ENCODE assay signal across 17 mouse cellular contexts in the genomic region with DNA sequence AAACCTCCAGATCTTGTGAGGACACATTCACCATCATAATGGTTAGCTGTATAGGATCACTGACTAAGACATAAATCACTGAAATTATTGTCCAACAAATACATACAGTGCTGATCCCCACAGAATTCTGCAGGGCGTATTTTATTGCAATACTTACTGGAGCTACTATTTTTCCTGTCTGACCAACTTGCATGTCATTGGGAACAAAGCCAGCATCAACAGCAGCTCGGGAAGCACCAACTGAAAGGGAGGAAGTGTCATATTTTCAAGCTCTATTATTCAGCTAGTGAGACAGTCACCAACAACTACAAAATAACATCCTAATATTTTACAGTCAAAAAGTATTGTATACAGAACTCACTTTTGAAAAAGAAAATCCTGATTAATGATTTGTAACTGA. TPM values are rescaled to one million over a fixed set of nuclear protein-coding genes. Genes with fewer than 3 reads are reported as not detected.
DNase-seq lines count a peak whose midpoint lies in the region; ATAC-seq and TF ChIP-seq lines count a peak whose summit lies in the region.
"Had no signal": no experiment of that assay in that cellular context is flagged by ENCODE, and none has a peak within 500 bp of the region (broad histone marks: within the 10 kb centered on the region; RNA-seq: fewer than 3 reads in every experiment).

No protein-coding gene starts in this region.

- no peaks in the 10 kb centered on the region for H3K9me3 ChIP-seq in hindbrain, postnatal 0 days (ENCODE audit: low read length)
- H3K9me3 ChIP-seq in hindbrain, embryonic 10.5 days = no peaks in the 10 kb centered on the region
- no peaks in the 10 kb centered on the region for H3K9me3 ChIP-seq in lung, postnatal 0 days (ENCODE audit: low read length)
- H3K9me3 ChIP-seq: hindbrain, embryonic 12.5 days; midbrain, embryonic 12.5 days had no signal

- no peak for TF ChIP-seq CTCF in hindbrain, postnatal 0 days (IDR thresholded peaks at IDR 0.05; ENCODE audit: low read depth)
- no peak for TF ChIP-seq CTCF in lung, postnatal 0 days (IDR thresholded peaks at IDR 0.05)
- no peak for TF ChIP-seq CTCF in lung, adult 2 months (IDR thresholded peaks at IDR 0.05; ENCODE audit: insufficient read depth, low read length)

- TF ChIP-seq EP300 in lung, postnatal 0 days (IDR thresholded peaks at IDR 0.05) = no peak

- no peak overlapping the region for H3K4me3 ChIP-seq in hindbrain, postnatal 0 days (ENCODE audit: low read length)
- H3K4me3 ChIP-seq in hindbrain, embryonic 10.5 days = no peak overlapping the region
- no peak overlapping the region for H3K4me3 ChIP-seq in lung, postnatal 0 days (ENCODE audit: low read depth, low read length)
- no peak overlapping the region for H3K4me3 ChIP-seq in lung, adult 2 months (replicated peaks; ENCODE audit: extremely low read depth, low read depth, low read length)
- H3K4me3 ChIP-seq: hindbrain, embryonic 12.5 days; midbrain, embryonic 12.5 days had no signal

- no peak for TF ChIP-seq POLR2A in lung, adult 2 months (IDR thresholded peaks at IDR 0.05; ENCODE audit: borderline replicate concordance, extremely low read depth, low read depth, low read length)

- H3K4me2 ChIP-seq in hindbrain, postnatal 0 days (ENCODE audit: low read depth, low read length) = no peak overlapping the region
- no peak overlapping the region for H3K4me2 ChIP-seq in lung, postnatal 0 days (replicated peaks; ENCODE audit: low read depth, low read length)
- H3K4me2 ChIP-seq: hindbrain, embryonic 12.5 days; midbrain, embryonic 12.5 days had no signal

- H3K4me1 ChIP-seq in hindbrain, postnatal 0 days (ENCODE audit: insufficient read depth, low read length) = no peaks in the 10 kb centered on the region
- no peaks in the 10 kb centered on the region for H3K4me1 ChIP-seq in hindbrain, embryonic 10.5 days (replicated peaks)
- H3K4me1 ChIP-seq in lung, postnatal 0 days (ENCODE audit: insufficient read depth, low read depth, low read length) = no peaks in the 10 kb centered on the region
- no peaks in the 10 kb centered on the region for H3K4me1 ChIP-seq in lung, adult 2 months (ENCODE audit: control insufficient read depth, insufficient read depth, low read length)
- H3K4me1 ChIP-seq: hindbrain, embryonic 12.5 days; midbrain, embryonic 12.5 days had no signal

- no peaks in the 10 kb centered on the region for H3K27me3 ChIP-seq in hindbrain, postnatal 0 days (ENCODE audit: insufficient read depth, low read length)
- no peaks in the 10 kb centered on the region for H3K27me3 ChIP-seq in hindbrain, embryonic 10.5 days (ENCODE audit: insufficient read depth, poor library complexity, severe bottlenecking)
- H3K27me3 ChIP-seq in lung, postnatal 0 days (replicated peaks; ENCODE audit: insufficient read depth, low read length) = no peaks in the 10 kb centered on the region
- H3K27me3 ChIP-seq: hindbrain, embryonic 12.5 days; midbrain, embryonic 12.5 days had no signal

- H3K27ac ChIP-seq in hindbrain, postnatal 0 days = no peak overlapping the region
- no peak overlapping the region for H3K27ac ChIP-seq in hindbrain, embryonic 10.5 days
- H3K27ac ChIP-seq in lung, postnatal 0 days (ENCODE audit: low read length) = no peak overlapping the region
- H3K27ac ChIP-seq: hindbrain, embryonic 12.5 days; midbrain, embryonic 12.5 days had no signal

- no peaks in the 10 kb centered on the region for H3K36me3 ChIP-seq in hindbrain, postnatal 0 days (ENCODE audit: insufficient read depth, low read length)
- peaks cover 21% of the 10 kb centered on the region for H3K36me3 ChIP-seq in hindbrain, embryonic 10.5 days
- H3K36me3 ChIP-seq in lung, postnatal 0 days (ENCODE audit: insufficient read depth, low read length) = peaks cover 4% of the 10 kb centered on the region; the same call in 1 of the 2 replicates

- peak; percentile 30 for DNase-seq in adrenal gland, postnatal 10 days
- no peak for DNase-seq in adrenal gland, postnatal 25 days
- peak; percentile 4 for DNase-seq in hindbrain, postnatal 0 days (ENCODE audit: low spot score)
- no peak for DNase-seq in hindbrain, embryonic 10.5 days (ENCODE audit: low spot score)
- DNase-seq in lung, postnatal 0 days (ENCODE audit: low spot score) = peak; percentile 18
- no peak for DNase-seq in lung, adult 2 months
- DNase-seq in kidney, postnatal 25 days = peak; percentile 40 to 41
- DNase-seq in right cerebral cortex, postnatal 14 days = no peak
- DNase-seq: B cell, adult 2 months; cerebellum, adult 8-10 months; liver; thymus, adult 2 months had no signal

- 51% methylated on average over 2 of the region's 2 CpGs for WGBS in hindbrain, postnatal 0 days
- WGBS in hindbrain, embryonic 10.5 days = 80% methylated on average over 2 of the region's 2 CpGs
- 42% methylated on average over 2 of the region's 2 CpGs for WGBS in lung, postnatal 0 days
- WGBS in lung, adult 2 months = 38% methylated on average over 2 of the region's 2 CpGs

- H3K9ac ChIP-seq in hindbrain, postnatal 0 days (replicated peaks; ENCODE audit: low read length) = no peak overlapping the region
- no peak overlapping the region for H3K9ac ChIP-seq in lung, postnatal 0 days (replicated peaks; ENCODE audit: low read depth)
- H3K9ac ChIP-seq: hindbrain, embryonic 12.5 days; midbrain, embryonic 12.5 days had no signal

- no peak for ATAC-seq in hindbrain, postnatal 0 days
- no peak for ATAC-seq in lung, postnatal 0 days

RNA-seq across cellular contexts. Expression of gene Etfa, which starts 29.9 kb away (rescaled TPM):
- total RNA-seq in adrenal gland, postnatal 10 days (2021) = 1,000 to 10,000 TPM; 1,213 to 1,256 TPM
- total RNA-seq in adrenal gland, postnatal 25 days (2021) = 473 and 491 TPM in 2 replicates
- 12.5 and 17.6 TPM in 2 replicates for total RNA-seq in hindbrain, postnatal 0 days (2014; rRNA removed)
- polyA plus RNA-seq in hindbrain, postnatal 0 days (2015; fragmentation: Nextera tagmentation; extraction: Ambion mirVana) = 127 and 145 TPM in 2 replicates
- polyA plus RNA-seq in hindbrain, embryonic 10.5 days (2016; fragmentation: Nextera tagmentation; extraction: Ambion mirVana) = 122 and 135 TPM in 2 replicates
- polyA plus RNA-seq in lung, postnatal 0 days (2015; fragmentation: Nextera tagmentation; extraction: Ambion mirVana) = 175 and 196 TPM in 2 replicates
- 33.7 and 40.6 TPM in 2 replicates for polyA plus RNA-seq in lung, adult 2 months (2012; rRNA removed)

RNA-seq across cellular contexts. Expression of gene Isl2, which starts 56.4 kb away (rescaled TPM):
- not detected for total RNA-seq in adrenal gland, postnatal 10 days (2021)
- total RNA-seq in adrenal gland, postnatal 25 days (2021) = not detected in 2 replicates
- 1.2 and 1.6 TPM in 2 replicates for total RNA-seq in hindbrain, postnatal 0 days (2014; rRNA removed)
- 0.53 and 0.95 TPM in 2 replicates for polyA plus RNA-seq in hindbrain, postnatal 0 days (2015; fragmentation: Nextera tagmentation; extraction: Ambion mirVana)
- polyA plus RNA-seq in hindbrain, embryonic 10.5 days (2016; fragmentation: Nextera tagmentation; extraction: Ambion mirVana) = 15.7 and 19.1 TPM in 2 replicates
- polyA plus RNA-seq in lung, postnatal 0 days (2015; fragmentation: Nextera tagmentation; extraction: Ambion mirVana) = 0.07 TPM in 1 of 2 replicates, not detected in the other
- polyA plus RNA-seq in lung, adult 2 months (2012; rRNA removed) = 0.22 TPM in 1 of 2 replicates, not detected in the other
- total RNA-seq: left cerebral cortex, postnatal 14 days had no signal
- polyA plus RNA-seq: frontal cortex, adult 2 months; lung, embryonic 16.5 days had no signal

Comparison
In these comparisons a context has a peak if more than half of its experiments do, and no peak if none do; other contexts are left out.
1. DNase-seq: peak in adrenal gland, postnatal 10 days (single experiment), hindbrain, postnatal 0 days (single experiment), lung, postnatal 0 days (single experiment) and kidney, postnatal 25 days (2 of 2); none in adrenal gland, postnatal 25 days (single experiment), hindbrain, embryonic 10.5 days (single experiment), lung, adult 2 months (single experiment) and right cerebral cortex, postnatal 14 days (single experiment).